8 mouse cellular contexts compared by ENCODE assay signal in genomic region chr1:136394506-136394905, GRCm38 (mm10). TPM values are rescaled to one million over a fixed set of nuclear protein-coding genes. Genes with fewer than 3 reads are reported as not detected.
DNase-seq lines count a peak whose midpoint lies in the region; ATAC-seq lines count a peak whose summit lies in the region.

No protein-coding gene starts in this region.

- no peaks in the 10 kb centered on the region for H3K9me3 ChIP-seq in kidney, embryonic 14.5 days (ENCODE audit: control insufficient read depth, low read length)
- no peaks in the 10 kb centered on the region for H3K9me3 ChIP-seq in midbrain, embryonic 12.5 days

- no peak overlapping the region for H3K9ac ChIP-seq in kidney, embryonic 14.5 days (ENCODE audit: low read depth, low read length)
- H3K9ac ChIP-seq in midbrain, embryonic 12.5 days (replicated peaks) = no peak overlapping the region

- no peak overlapping the region for H3K27ac ChIP-seq in kidney, embryonic 14.5 days (ENCODE audit: low read depth, low read length)
- no peak overlapping the region for H3K27ac ChIP-seq in midbrain, embryonic 12.5 days (replicated peaks)

- H3K4me3 ChIP-seq in kidney, embryonic 14.5 days (ENCODE audit: low read length) = no peak overlapping the region
- H3K4me3 ChIP-seq in midbrain, embryonic 12.5 days = peak overlapping the region; percentile 11; the same call in 1 of the 2 replicates

- H3K36me3 ChIP-seq in kidney, embryonic 14.5 days (ENCODE audit: control insufficient read depth, insufficient read depth, low read length) = no peaks in the 10 kb centered on the region
- H3K36me3 ChIP-seq in midbrain, embryonic 12.5 days = no peaks in the 10 kb centered on the region

- H3K4me2 ChIP-seq in kidney, embryonic 14.5 days (replicated peaks; ENCODE audit: low read depth, low read length) = no peak overlapping the region; the same call in 1 of the 2 replicates
- peak overlapping the region; percentile 44 for H3K4me2 ChIP-seq in midbrain, embryonic 12.5 days (replicated peaks)

- DNase-seq in kidney, adult 18-20 months = no peak
- peak; percentile 22 for DNase-seq in embryo, embryonic 9.5 days (ENCODE audit: extremely low spot score)
- peak; percentile 33 to 42 for DNase-seq in heart, adult 9 months (ENCODE audit: low spot score in 2 of 2)
- peak; percentile 68 for DNase-seq in kidney, postnatal 10 days
- no peak for DNase-seq in urinary bladder, postnatal 14 days (ENCODE audit: low spot score)
- DNase-seq in yolk sac, embryonic 10.5 days (ENCODE audit: low spot score) = no peak

- peak; percentile 64; the same call in 1 of the 2 replicates for ATAC-seq in kidney, embryonic 14.5 days (ENCODE audit: low FRiP score, low TSS enrichment)
- 0 out of 2 replicates have a peak, but pooled peaks have one; percentile 27 for ATAC-seq in midbrain, embryonic 12.5 days (ENCODE audit: low FRiP score, low read depth)

- WGBS in kidney, embryonic 14.5 days = 41% methylated on average over 10 of the region's 10 CpGs
- 42% methylated on average over 10 of the region's 10 CpGs for WGBS in midbrain, embryonic 12.5 days

- H3K27me3 ChIP-seq in kidney, embryonic 14.5 days (ENCODE audit: control insufficient read depth, insufficient read depth, low read length) = no peaks in the 10 kb centered on the region
- no peaks in the 10 kb centered on the region for H3K27me3 ChIP-seq in midbrain, embryonic 12.5 days

- no peaks in the 10 kb centered on the region for H3K4me1 ChIP-seq in kidney, embryonic 14.5 days (ENCODE audit: control insufficient read depth, insufficient read depth, low read length)
- no peaks in the 10 kb centered on the region for H3K4me1 ChIP-seq in midbrain, embryonic 12.5 days

RNA-seq across cellular contexts. Expression of gene Ddx59, which starts 20.6 kb away (rescaled TPM):
- 12.7 and 19.1 TPM in 2 replicates for polyA plus RNA-seq in kidney, embryonic 14.5 days (2014; fragmentation: Nextera tagmentation; extraction: Ambion mirVana)
- polyA plus RNA-seq in midbrain, embryonic 12.5 days (2016; fragmentation: Nextera tagmentation; extraction: Ambion mirVana) = 17.9 and 19.2 TPM in 2 replicates

RNA-seq across cellular contexts. Expression of gene Camsap2, which starts 48.6 kb away (rescaled TPM):
- polyA plus RNA-seq in kidney, embryonic 14.5 days (2014; fragmentation: Nextera tagmentation; extraction: Ambion mirVana) = 13.0 and 19.1 TPM in 2 replicates
- 34.2 and 38.8 TPM in 2 replicates for polyA plus RNA-seq in midbrain, embryonic 12.5 days (2016; fragmentation: Nextera tagmentation; extraction: Ambion mirVana)

Comparison
In these comparisons a context has a peak if more than half of its experiments do, and no peak if none do; other contexts are left out.
1. DNase-seq: peak in embryo, embryonic 9.5 days (single experiment), heart, adult 9 months (2 of 2) and kidney, postnatal 10 days (single experiment); none in kidney, adult 18-20 months (single experiment), urinary bladder, postnatal 14 days (single experiment) and yolk sac, embryonic 10.5 days (single experiment).